Mouse (Mus musculus) embryo, embryonic 9.5 days (tissue): Measurements from ENCODE around the gene Sync.

Experiments used
- DNase-seq: peaks from one replicate; pipeline ENCODE4 v3.0.0-alpha.2; 2017; ENCODE audit errors: extremely low spot score

Sync gene

GRCm38 (mm10) chr4:129303816-129304215 is 16.4 kb downstream of the Sync start:
- no peak for DNase-seq

GRCm38 (mm10) chr4:129304306-129304705 is 16.9 kb downstream of the Sync start:
- DNase-seq = no peak

- no peak for DNase-seq
Observed at GRCm38 (mm10) chr4:129307936-129308335, 20.5 kb downstream of the Sync start.

- no peak for DNase-seq
Observed at GRCm38 (mm10) chr4:129313886-129314285, 26.5 kb downstream of the Sync start.

GRCm38 (mm10) chr4:129320876-129321275 is 33.5 kb downstream of the Sync start:
- DNase-seq = no peak

GRCm38 (mm10) chr4:129322042-129322441 is 34.6 kb downstream of the Sync start:
- DNase-seq = no peak

GRCm38 (mm10) chr4:129323491-129323890 is 36.1 kb downstream of the Sync start:
- no peak for DNase-seq

GRCm38 (mm10) chr4:129324756-129325155 is 37.3 kb downstream of the Sync start:
- no peak for DNase-seq

- DNase-seq = no peak
Observed at GRCm38 (mm10) chr4:129326191-129326590, 38.8 kb downstream of the Sync start.

GRCm38 (mm10) chr4:129332846-129333245 is 45.4 kb downstream of the Sync start:
- no peak for DNase-seq

GRCm38 (mm10) chr4:129334677-129335215 is 47.3 kb downstream of the Sync start:
- no peak for DNase-seq

GRCm38 (mm10) chr4:129335216-129336074 is 48.0 kb downstream of the Sync start, which contains the start of the genes Rbbp4 and Zbtb8os:
Gene Rbbp4 (minus strand): TSS chr4:129335370.
Gene Zbtb8os (plus strand): TSS chr4:129335695.
- peak; percentile 99 for DNase-seq

GRCm38 (mm10) chr4:129336291-129336690 is 48.9 kb downstream of the Sync start:
- no peak for DNase-seq

GRCm38 (mm10) chr4:129339743-129340142 is 52.3 kb downstream of the Sync start:
- no peak for DNase-seq

- DNase-seq = no peak
Observed at GRCm38 (mm10) chr4:129341888-129342287, 54.5 kb downstream of the Sync start.

GRCm38 (mm10) chr4:129342705-129343104 is 55.3 kb downstream of the Sync start:
- DNase-seq = no peak

GRCm38 (mm10) chr4:129346481-129347154 is 59.2 kb downstream of the Sync start:
- DNase-seq = no peak

- DNase-seq = peak; percentile 78
Observed at GRCm38 (mm10) chr4:129350644-129351043, 63.2 kb downstream of the Sync start.

GRCm38 (mm10) chr4:129351111-129351510 is 63.7 kb downstream of the Sync start:
- DNase-seq = no peak

- no peak for DNase-seq
Observed at GRCm38 (mm10) chr4:129353176-129353575, 65.8 kb downstream of the Sync start.

- no peak for DNase-seq
Observed at GRCm38 (mm10) chr4:129354236-129354635, 66.8 kb downstream of the Sync start.

GRCm38 (mm10) chr4:129357613-129358163 is 70.3 kb downstream of the Sync start:
- no peak for DNase-seq
